Mouse (Mus musculus) forebrain, embryonic 14.5 days (tissue): ENCODE results near the gene Rab5if. TPM values are rescaled to one million over a fixed set of nuclear protein-coding genes. Genes with fewer than 3 reads are reported as not detected.
A peak's percentile ranks its signal among the peaks of the same experiment; 100 is the strongest.
"Not testable (repeated sequence)": the region's sequence is repeated elsewhere in the genome, so short reads cannot be mapped to it uniquely, and the experiment has no call there.

ENCODE experiments used
- ATAC-seq: fragments of 200-750 bp; cut with Nextera tagmentation; 2 replicates; pipeline ENCODE4 v1.8.0; 2017; ENCODE audit warnings: mild to moderate bottlenecking, moderate library complexity
- DNase-seq: peaks from one replicate; pipeline ENCODE4 v3.0.0-alpha.2; 2015; ENCODE audit warnings: low spot score
- H3K27ac ChIP-seq: fragments of 300-500 bp; sonication (generic); 2 replicates; pipeline ENCODE4 v1.5.1; 2014; ENCODE audit warnings: low read depth, mild to moderate bottlenecking, control low read depth, low read length, moderate library complexity
- H3K27me3 ChIP-seq: fragments of 300-500 bp; sonication (generic); replicated peaks from 2 replicates; pipeline ENCODE4 v1.6.1; 2014; ENCODE audit warnings: low read length, control low read depth, mixed read lengths; ENCODE audit not compliant: control insufficient read depth, insufficient read depth
- H3K36me3 ChIP-seq: fragments of 300-500 bp; sonication (generic); 2 replicates; pipeline ENCODE4 v1.6.1; 2014; ENCODE audit warnings: low read length, control low read depth; ENCODE audit not compliant: control insufficient read depth, insufficient read depth
- H3K4me1 ChIP-seq: fragments of 300-500 bp; sonication (generic); 2 replicates; pipeline ENCODE4 v1.6.1; 2014; ENCODE audit warnings: antibody characterized with exemption, low read length, control low read depth; ENCODE audit not compliant: control insufficient read depth, insufficient read depth
- H3K4me2 ChIP-seq: fragments of 300-500 bp; sonication (generic); 2 replicates; pipeline ENCODE4 v1.6.1; 2014; ENCODE audit warnings: mild to moderate bottlenecking, control low read depth, low read length
- H3K4me3 ChIP-seq: fragments of 300-500 bp; sonication (generic); 2 replicates; pipeline ENCODE4 v1.5.1; 2014; ENCODE audit warnings: low read depth, low read length, control low read depth
- H3K9ac ChIP-seq: fragments of 300-500 bp; sonication (generic); 2 replicates; pipeline ENCODE4 v1.6.1; 2014; ENCODE audit warnings: mild to moderate bottlenecking, low read length, control low read depth, moderate library complexity
- H3K9me3 ChIP-seq: fragments of 300-500 bp; sonication (generic); replicated peaks from 2 replicates; pipeline ENCODE4 v1.6.1; 2016; ENCODE audit warnings: low read length, control low read depth, mixed read lengths; ENCODE audit not compliant: control insufficient read depth
- WGBS: fragments of 180-500 bp; shearing (Covaris S2); extraction: QIAGEN DNeasy Blood & Tissue Kit; methylation state at CpG from one replicate; pipeline ENCODE4 v1.1.7; 2014; 5-methylcytosine and 5-hydroxymethylcytosine counted together
- polyA plus RNA-seq: library from polyadenylated mRNA; unstranded; fragments of >200 nt; fragmentation: Nextera tagmentation; extraction: Ambion mirVana; gene quantifications from 2 replicates; pipeline ENCODE4 v1.2.1, GENCODE M21; 2014

Gene Rab5if
- polyA plus RNA-seq: 163 and 174 TPM in 2 replicates

DNA sequence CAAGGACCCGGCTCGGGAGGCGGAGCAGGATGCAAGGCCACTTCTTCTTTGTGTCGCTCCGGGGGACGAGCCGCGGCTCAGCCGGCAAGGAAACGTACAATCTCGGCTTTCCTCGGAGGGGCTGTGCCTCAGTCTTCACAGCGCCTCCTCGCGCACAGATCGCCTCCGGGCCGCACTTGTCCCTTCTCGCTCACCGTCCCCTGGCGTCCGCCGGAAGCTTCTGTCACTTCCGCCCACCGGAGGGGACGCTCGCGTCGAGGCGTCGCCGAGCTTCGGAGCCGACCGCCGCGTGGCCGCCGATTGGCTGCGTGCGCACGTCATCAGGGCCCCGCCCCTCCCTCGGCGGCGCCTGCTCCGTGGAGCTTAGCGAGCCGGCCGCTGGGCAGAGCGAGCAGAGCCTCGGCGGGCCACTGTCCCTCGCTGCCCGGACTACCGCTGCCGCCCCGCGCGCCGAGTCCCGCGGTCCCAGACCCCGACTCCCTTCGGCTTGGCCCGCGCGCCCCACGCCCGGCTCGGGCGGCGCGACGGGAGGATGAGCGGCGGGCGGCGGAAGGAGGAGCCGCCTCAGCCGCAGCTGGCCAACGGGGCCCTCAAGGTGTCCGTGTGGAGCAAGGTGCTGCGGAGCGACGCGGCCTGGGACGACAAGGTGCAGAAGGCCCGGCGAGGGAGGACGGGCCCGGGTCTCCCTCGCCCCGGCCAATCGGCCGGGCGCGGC lies at the start of gene Rab5if:
Rab5if (plus strand) TSS at position 357 of the 715 bp plus-strand sequence.
- peak within 1 kb of the TSS; percentile 99 for H3K4me3 ChIP-seq
- peak; percentile 99 for DNase-seq
- no peaks in the 10 kb centered on the region for H3K27me3 ChIP-seq
- H3K27ac ChIP-seq: peak within 1 kb of the TSS; percentile 93
- peak within 1 kb of the TSS; percentile 85 for H3K4me2 ChIP-seq
- peak within 1 kb of the TSS; percentile 97 for H3K9ac ChIP-seq
- H3K9me3 ChIP-seq: no peaks in the 10 kb centered on the region
- under 1% methylated on average over 96 of the region's 98 CpGs for WGBS
- ATAC-seq: peak; percentile 97
- H3K4me1 ChIP-seq: peaks cover 12% of the 10 kb centered on the region
- peaks cover 41% of the 10 kb centered on the region for H3K36me3 ChIP-seq

DNA sequence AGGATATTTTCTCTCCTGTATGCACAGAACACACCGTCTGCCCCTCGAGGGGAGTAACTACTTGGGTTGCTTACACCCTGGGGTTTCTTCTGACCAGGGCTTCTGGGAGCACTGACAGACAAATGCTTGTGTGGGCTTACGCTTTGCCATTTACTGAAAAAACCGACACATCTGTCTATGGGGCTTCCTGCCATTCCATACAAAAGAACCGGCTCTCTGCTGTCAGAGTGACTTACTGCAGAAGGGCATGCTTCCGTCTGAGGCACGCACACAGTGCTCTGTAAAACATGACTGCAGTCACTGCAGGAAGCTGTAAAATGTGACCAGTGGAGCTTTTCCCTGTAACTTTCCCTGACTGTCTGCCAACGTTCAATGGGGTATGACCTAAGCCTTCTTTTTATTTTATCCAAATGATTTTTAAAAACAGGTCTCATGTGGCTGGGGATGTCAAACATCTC lies 48.6 kb upstream of the Rab5if start:
- Histone ChIP-seq H3K27ac (no peak overlapping the region), H3K4me2 (no peak overlapping the region), H3K27me3 (no peaks in the 10 kb centered on the region), H3K9me3 (no peaks in the 10 kb centered on the region), H3K36me3 (no peaks in the 10 kb centered on the region), H3K4me3 (no peak overlapping the region), H3K4me1 (no peaks in the 10 kb centered on the region), H3K9ac (no peak overlapping the region)
- 30% methylated on average over 8 of the region's 8 CpGs for WGBS
- ATAC-seq (no peak), DNase-seq (peak; percentile 10)

DNA sequence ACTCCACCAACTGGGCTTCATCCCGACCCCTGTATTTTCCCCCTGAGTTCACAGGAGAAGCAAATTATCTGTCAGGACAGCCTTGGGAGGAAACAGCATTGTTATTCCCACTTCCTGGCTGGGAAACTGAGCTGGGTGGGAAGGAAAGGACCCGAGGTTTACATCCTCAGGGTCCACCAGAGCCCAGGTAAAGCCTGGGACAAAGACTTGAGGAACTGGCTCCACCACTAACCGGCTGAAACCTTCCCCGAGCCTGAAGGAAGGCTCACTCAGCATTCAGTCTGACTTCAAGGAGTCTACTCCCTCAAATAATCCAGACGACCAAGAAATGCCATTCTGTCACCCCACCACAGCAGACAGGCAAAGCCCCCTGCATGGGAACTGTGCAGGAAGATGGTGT lies 48.0 kb upstream of the Rab5if start:
- no peak overlapping the region for H3K4me3 ChIP-seq
- no peak overlapping the region for H3K27ac ChIP-seq
- H3K9me3 ChIP-seq: no peaks in the 10 kb centered on the region
- no peaks in the 10 kb centered on the region for H3K36me3 ChIP-seq
- DNase-seq (no peak), ATAC-seq (no peak)
- H3K9ac ChIP-seq: no peak overlapping the region
- H3K4me1 ChIP-seq: no peaks in the 10 kb centered on the region
- whole genome bisulfite sequencing: 52% methylated on average over 5 of the region's 5 CpGs
- no peak overlapping the region for H3K4me2 ChIP-seq
- no peaks in the 10 kb centered on the region for H3K27me3 ChIP-seq

DNA sequence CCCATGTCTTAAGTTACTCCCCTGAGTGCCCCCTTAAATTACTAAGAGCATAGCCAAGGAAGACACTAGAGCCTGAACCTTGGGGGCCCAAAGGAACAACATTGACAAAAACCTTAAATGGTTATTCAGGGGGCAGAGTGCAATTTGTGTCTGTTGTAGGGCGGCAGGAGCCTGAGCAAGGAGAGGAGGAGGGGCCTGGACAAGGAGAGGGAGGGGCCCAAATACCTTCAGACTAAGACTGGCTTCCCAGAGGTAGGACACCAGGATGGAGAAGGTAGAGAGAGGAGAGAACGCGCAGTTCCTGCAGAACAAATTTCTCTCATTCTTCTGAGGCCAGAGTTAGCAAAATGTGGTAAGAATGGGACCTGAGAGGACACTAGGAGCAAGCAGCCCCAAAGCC lies 47.5 kb upstream of the Rab5if start:
- Histone ChIP-seq H3K36me3 (no peaks in the 10 kb centered on the region), H3K4me3 (no peak overlapping the region), H3K27ac (no peak overlapping the region), H3K4me1 (no peaks in the 10 kb centered on the region), H3K4me2 (no peak overlapping the region), H3K9ac (no peak overlapping the region), H3K27me3 (no peaks in the 10 kb centered on the region), H3K9me3 (no peaks in the 10 kb centered on the region)
- 60% methylated on average over 3 of the region's 3 CpGs for WGBS
- no peak for DNase-seq
- no peak for ATAC-seq

DNA sequence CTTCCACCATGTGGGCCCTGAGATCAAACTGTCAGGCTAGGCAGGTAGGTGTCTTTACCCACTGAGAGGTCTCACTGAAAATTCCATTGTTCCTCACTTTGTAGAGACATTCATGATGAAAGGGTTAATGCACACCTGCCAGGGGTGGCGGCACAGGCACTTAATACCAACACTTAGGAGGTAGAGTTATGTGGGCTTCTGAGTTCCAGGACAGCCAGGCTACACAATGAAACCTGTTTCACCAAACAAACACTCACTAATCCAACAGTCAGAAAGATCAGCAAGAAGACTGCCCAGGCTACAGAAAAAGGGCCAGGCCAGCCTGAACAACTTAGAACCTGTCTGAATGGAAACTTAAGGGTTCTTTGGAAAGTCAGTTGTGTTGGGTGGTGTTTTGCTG lies 46.8 kb upstream of the Rab5if start:
- Histone ChIP-seq H3K9ac (no peak overlapping the region), H3K27ac (no peak overlapping the region), H3K27me3 (no peaks in the 10 kb centered on the region), H3K4me3 (no peak overlapping the region), H3K4me2 (no peak overlapping the region), H3K9me3 (no peaks in the 10 kb centered on the region), H3K4me1 (no peaks in the 10 kb centered on the region), H3K36me3 (no peaks in the 10 kb centered on the region)
- WGBS: 44% methylated on average over 1 of the region's 1 CpGs
- ATAC-seq (no peak), DNase-seq (no peak)

DNA sequence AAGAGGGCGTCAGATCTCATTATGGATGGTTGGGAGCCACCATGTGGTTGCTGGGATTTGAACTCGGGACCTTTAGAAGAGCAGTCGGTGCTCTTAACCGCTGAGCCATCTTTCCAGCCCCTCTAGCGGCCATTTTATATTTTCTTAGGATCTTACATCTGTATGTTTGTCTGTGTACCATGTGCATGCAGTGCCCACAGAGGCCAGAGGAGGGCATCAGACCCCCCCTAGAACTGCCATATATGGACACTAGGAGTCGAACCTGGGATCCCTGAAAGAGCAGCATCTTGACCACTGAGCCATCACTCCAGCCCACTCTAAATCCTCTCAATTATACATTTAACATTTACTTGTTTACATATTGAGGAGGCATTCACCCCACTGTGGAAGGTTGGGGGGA lies 37.8 kb upstream of the Rab5if start:
- H3K4me3 ChIP-seq, H3K27me3 ChIP-seq, DNase-seq, H3K9me3 ChIP-seq, H3K9ac ChIP-seq, ATAC-seq, H3K4me2 ChIP-seq, H3K27ac ChIP-seq, H3K4me1 ChIP-seq, H3K36me3 ChIP-seq: not testable (repeated sequence)
- 89% methylated on average over 6 of the region's 6 CpGs for WGBS

DNA sequence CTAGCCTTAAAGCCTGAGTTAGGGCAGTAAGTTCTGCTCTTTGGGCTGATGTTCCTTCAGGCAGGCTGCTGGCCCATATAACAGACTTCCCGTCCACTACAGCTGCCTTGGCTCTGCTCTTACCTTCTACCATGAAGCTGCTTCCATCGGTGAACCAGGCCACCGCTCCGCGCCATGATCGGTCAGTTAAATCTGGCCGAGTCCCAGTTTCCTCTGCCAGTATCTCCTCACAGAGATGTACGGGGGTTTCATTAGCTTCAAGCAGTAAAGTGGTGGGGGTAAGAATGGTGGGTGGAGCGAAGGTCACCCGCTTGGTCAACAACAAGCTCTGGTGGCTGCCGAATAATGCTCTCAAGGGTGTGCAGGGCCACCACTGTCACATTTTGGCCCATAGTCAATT lies 28.6 kb upstream of the Rab5if start:
- no peak overlapping the region for H3K4me2 ChIP-seq
- no peaks in the 10 kb centered on the region for H3K9me3 ChIP-seq
- H3K27me3 ChIP-seq: no peaks in the 10 kb centered on the region
- H3K4me1 ChIP-seq: no peaks in the 10 kb centered on the region; the same call in 1 of the 2 replicates
- WGBS: 98% methylated on average over 11 of the region's 11 CpGs
- H3K27ac ChIP-seq: no peak overlapping the region
- no peak overlapping the region for H3K4me3 ChIP-seq
- peaks cover 12% of the 10 kb centered on the region; the same call in 1 of the 2 replicates for H3K36me3 ChIP-seq
- no peak for ATAC-seq
- no peak overlapping the region for H3K9ac ChIP-seq
- DNase-seq: no peak

DNA sequence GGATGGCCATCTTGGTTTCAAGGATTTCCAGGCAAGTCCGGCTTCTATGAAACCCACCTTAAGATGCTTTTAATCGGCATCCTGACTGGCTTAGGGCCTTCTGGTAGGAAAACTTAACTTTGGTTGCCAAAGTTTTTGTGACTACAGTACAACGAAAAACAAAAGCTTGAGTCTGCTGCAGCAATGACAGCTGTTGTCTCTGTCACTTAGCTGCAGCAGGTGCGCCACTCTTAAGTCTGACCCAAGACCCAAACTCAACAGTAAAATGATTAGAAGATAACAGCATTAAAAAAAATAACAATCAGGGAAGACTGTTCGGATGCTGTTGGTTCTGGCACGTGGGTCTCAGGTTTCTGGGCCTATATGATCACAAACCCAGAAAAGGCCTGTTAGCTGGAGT lies 24.1 kb upstream of the Rab5if start:
- 59% methylated on average over 6 of the region's 6 CpGs for WGBS
- H3K27ac ChIP-seq: peak overlapping the region; percentile 44; the same call in 1 of the 2 replicates
- ATAC-seq (no peak), DNase-seq (no peak)
- H3K4me3 ChIP-seq: peak overlapping the region; percentile 79; the same call in 1 of the 2 replicates
- peaks cover 23% of the 10 kb centered on the region for H3K4me1 ChIP-seq
- no peaks in the 10 kb centered on the region for H3K36me3 ChIP-seq
- no peak overlapping the region for H3K9ac ChIP-seq
- no peaks in the 10 kb centered on the region for H3K9me3 ChIP-seq
- no peaks in the 10 kb centered on the region for H3K27me3 ChIP-seq
- peak overlapping the region; percentile 83 for H3K4me2 ChIP-seq
